Mouse (Mus musculus) heart, embryonic 12.5 days (tissue): Measurements from ENCODE around the gene Islr. TPM values are rescaled to one million over a fixed set of nuclear protein-coding genes. Genes with fewer than 3 reads are reported as not detected.

ENCODE experiments used
- ATAC-seq: fragments of 200-750 bp; cut with Nextera tagmentation; 2 replicates; pipeline ENCODE4 v1.8.0; 2017; ENCODE audit warnings: moderate TSS enrichment, moderate library complexity; ENCODE audit not compliant: insufficient number of reproducible peaks, low FRiP score
- H3K27ac ChIP-seq: fragments of 300-500 bp; sonication (generic); 2 replicates; pipeline ENCODE4 v1.5.1; 2016; ENCODE audit warnings: mild to moderate bottlenecking, moderate library complexity; ENCODE audit not compliant: poor library complexity, severe bottlenecking
- H3K27me3 ChIP-seq: fragments of 300-500 bp; sonication (generic); replicated peaks from 2 replicates; pipeline ENCODE4 v1.6.1; 2016; ENCODE audit warnings: mild to moderate bottlenecking, moderate library complexity
- H3K36me3 ChIP-seq: fragments of 300-500 bp; sonication (generic); 2 replicates; pipeline ENCODE4 v1.6.1; 2016; ENCODE audit warnings: mild to moderate bottlenecking, moderate library complexity
- H3K4me1 ChIP-seq: fragments of 300-500 bp; sonication (generic); replicated peaks from 2 replicates; pipeline ENCODE4 v1.6.1; 2016; ENCODE audit warnings: mild to moderate bottlenecking
- H3K4me2 ChIP-seq: fragments of 300-500 bp; sonication (generic); 2 replicates; pipeline ENCODE4 v1.6.1; 2016; ENCODE audit warnings: mild to moderate bottlenecking, moderate library complexity
- H3K4me3 ChIP-seq: fragments of 300-500 bp; sonication (generic); 2 replicates; pipeline ENCODE4 v1.5.1; 2016; ENCODE audit warnings: mild to moderate bottlenecking
- H3K9ac ChIP-seq: fragments of 300-500 bp; sonication (generic); 2 replicates; pipeline ENCODE4 v1.6.1; 2016; ENCODE audit warnings: mild to moderate bottlenecking, moderate library complexity
- H3K9me3 ChIP-seq: fragments of 300-500 bp; sonication (generic); replicated peaks from 2 replicates; pipeline ENCODE4 v1.6.1; 2016; ENCODE audit warnings: mild to moderate bottlenecking, moderate library complexity
- WGBS: fragments of 180-500 bp; shearing (Covaris S2); methylation state at CpG from one replicate; pipeline ENCODE4 v1.1.7; 2016; 5-methylcytosine and 5-hydroxymethylcytosine counted together
- polyA plus RNA-seq: library from polyadenylated mRNA; unstranded; fragments of >200 nt; fragmentation: Nextera tagmentation; extraction: Ambion mirVana; gene quantifications from 2 replicates; pipeline ENCODE4 v1.2.1, GENCODE M21; 2016

Gene Islr
- polyA plus RNA-seq, 1 experiment from 2014 or later = 8.5 TPM

DNA sequence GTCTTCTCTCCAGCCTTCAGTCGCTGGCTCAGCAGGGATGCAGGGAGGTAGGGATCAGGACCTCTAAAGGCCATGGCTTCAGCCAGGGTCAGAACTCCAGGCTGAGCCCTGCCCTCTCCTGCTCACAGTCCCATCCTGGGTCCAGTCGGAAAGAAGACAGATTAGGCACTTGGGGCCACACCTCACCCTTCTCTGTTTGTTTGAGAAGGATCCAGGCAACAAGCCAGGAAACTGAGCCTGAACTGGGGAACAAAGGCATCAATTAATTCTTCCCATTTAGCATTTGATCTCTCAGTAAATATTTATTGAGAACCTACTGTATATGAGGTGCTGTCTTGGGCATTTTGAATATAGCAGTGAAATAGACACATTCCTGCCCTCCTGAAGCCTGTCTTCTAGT lies 85.4 kb downstream of the Islr start, which contains the start of gene Ccdc33:
TSS of gene Ccdc33 (minus strand) at position 153 of the 400 bp plus-strand sequence.
- H3K4me2 ChIP-seq = no peak within 1 kb of the TSS
- no peak for ATAC-seq
- H3K9ac ChIP-seq = no peak within 1 kb of the TSS
- no peak within 1 kb of the TSS for H3K4me3 ChIP-seq
- H3K27me3 ChIP-seq = peaks cover 53% of the 10 kb centered on the region
- no peaks in the 10 kb centered on the region for H3K9me3 ChIP-seq
- no peaks in the 10 kb centered on the region for H3K36me3 ChIP-seq
- peaks cover 43% of the 10 kb centered on the region for H3K4me1 ChIP-seq
- no peak within 1 kb of the TSS for H3K27ac ChIP-seq
- WGBS = 28% methylated on average over 2 of the region's 2 CpGs

DNA sequence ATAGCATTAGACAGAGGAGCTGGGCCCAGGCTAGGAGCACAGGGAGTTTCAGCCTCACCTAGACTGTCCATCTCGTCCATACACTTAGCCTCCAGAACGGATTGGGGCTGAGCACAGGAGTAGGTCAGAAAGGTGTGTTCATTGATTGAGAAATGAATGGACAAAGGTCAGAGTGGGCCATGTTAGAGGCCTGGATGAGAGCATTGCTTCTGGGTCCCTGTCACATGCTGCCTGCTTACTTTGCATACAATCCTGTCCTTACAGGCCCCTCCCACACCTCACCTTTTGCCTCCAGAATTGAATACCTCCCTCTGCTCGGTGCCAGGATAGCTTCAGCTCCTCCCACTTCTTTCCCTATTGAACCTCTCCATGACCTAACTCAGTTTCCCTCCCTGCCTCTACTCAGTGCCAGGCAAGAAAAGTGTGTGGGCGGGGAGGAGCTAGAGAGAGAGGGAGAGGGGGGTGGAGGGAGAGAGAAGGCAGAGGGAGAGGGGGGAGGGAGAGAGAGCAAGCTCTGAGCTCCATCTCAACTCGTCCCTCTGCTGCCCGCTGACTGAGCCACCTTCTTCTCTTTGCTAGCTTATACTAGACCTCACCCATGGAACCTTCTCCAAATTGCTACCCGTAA lies 88.0 kb downstream of the Islr start:
- WGBS = 45% methylated on average over 7 of the region's 7 CpGs
- H3K27ac ChIP-seq = no peak overlapping the region
- H3K4me1 ChIP-seq = peaks cover 58% of the 10 kb centered on the region
- no peak for ATAC-seq
- peaks cover 56% of the 10 kb centered on the region for H3K27me3 ChIP-seq
- no peak overlapping the region for H3K4me3 ChIP-seq
- H3K36me3 ChIP-seq = no peaks in the 10 kb centered on the region
- H3K9me3 ChIP-seq = no peaks in the 10 kb centered on the region
- no peak overlapping the region for H3K4me2 ChIP-seq
- no peak overlapping the region for H3K9ac ChIP-seq

DNA sequence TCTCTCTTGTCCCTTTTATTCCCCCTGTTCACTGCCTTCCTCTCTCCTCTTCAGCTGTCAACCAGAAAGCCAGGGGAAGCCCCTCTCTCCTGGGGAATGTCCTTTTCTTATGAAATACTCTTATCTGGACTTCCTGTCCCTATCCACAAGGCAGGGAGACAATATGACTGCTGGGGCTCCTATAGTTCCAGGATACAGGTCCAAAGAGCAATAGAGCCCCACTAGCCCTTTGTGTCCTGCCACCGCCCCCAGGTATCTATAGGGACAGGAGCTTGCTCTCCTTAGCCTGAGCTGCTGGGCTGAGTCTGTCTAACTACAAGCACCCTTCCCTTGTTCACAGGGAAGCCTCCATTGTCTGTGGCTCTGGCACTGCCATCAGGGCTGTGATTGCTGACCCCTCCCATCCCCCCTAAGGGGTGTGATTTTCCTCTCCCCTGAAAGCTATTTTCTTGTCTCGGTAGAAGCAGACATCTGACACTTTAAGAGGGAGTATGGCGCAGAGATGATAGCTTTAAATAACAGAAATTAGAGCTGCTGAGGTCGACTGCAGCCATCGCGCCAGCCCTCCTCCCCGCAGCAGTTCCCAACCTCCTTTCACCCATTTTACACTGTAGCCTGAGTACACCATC lies 88.7 kb downstream of the Islr start:
- Histone ChIP-seq H3K9me3 (no peaks in the 10 kb centered on the region), H3K4me1 (peaks cover 58% of the 10 kb centered on the region), H3K4me3 (no peak overlapping the region), H3K27me3 (peaks cover 56% of the 10 kb centered on the region), H3K36me3 (no peaks in the 10 kb centered on the region), H3K27ac (no peak overlapping the region), H3K4me2 (no peak overlapping the region), H3K9ac (no peak overlapping the region)
- 23% methylated on average over 7 of the region's 7 CpGs for WGBS
- no peak for ATAC-seq

DNA sequence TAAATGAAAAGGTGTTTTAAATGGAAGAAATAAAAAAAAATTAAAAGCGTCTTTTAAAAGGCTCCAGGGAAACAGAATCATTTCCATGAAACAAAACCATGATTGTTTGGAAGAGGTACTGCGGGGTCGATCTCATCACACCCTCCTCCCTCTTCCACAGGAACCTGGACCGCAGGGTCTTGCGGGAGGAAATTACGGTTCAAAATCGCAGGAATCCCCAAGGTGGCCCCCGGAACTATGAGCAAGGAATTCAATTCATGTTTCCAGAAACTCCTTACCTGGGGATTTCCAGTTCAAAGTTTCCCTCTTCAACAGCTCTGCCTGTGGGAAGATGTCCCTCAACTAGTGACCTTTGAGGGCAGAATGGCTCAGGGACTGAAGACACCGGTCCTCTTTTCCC lies 90.1 kb downstream of the Islr start:
- Histone ChIP-seq H3K4me3 (no peak overlapping the region), H3K36me3 (no peaks in the 10 kb centered on the region), H3K9ac (no peak overlapping the region), H3K4me2 (peak overlapping the region; percentile 59; the same call in 1 of the 2 replicates), H3K27ac (no peak overlapping the region), H3K9me3 (no peaks in the 10 kb centered on the region), H3K27me3 (peaks cover 56% of the 10 kb centered on the region), H3K4me1 (peaks cover 55% of the 10 kb centered on the region)
- WGBS = 13% methylated on average over 9 of the region's 9 CpGs
- ATAC-seq = no peak

DNA sequence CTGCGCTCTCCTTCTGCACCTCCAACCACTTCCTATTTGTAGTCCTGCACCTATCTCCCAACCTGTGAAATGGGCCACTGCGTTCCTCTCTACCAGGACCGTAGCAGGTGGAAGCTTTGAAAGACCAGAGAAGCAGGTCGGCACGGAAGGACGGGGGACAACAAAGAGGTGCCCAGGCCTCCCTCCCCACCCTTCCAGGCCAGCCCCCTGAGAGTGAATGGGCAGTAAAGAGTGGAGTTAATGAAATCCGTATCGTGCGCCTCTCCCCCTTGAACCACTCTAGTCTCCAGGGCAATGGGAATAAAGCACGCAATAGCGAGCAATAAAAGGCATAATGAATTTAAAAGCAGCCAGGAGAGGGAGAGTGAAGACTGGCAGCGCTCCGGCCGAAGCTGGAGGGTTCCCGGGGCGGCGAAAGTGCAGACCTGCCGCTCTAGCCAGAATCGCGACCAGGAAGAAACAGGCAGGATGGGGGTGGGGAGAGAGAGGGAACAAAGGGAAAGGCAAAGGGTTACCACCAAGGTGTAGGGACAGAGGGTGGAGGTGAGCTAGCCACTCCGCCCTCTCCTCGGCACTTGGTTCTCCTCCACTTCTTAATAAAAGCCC lies 90.7 kb downstream of the Islr start:
- no peak overlapping the region for H3K27ac ChIP-seq
- WGBS = 6% methylated on average over 22 of the region's 22 CpGs
- H3K4me1 ChIP-seq = peaks cover 52% of the 10 kb centered on the region
- H3K9me3 ChIP-seq = no peaks in the 10 kb centered on the region
- ATAC-seq = no peak
- no peaks in the 10 kb centered on the region for H3K36me3 ChIP-seq
- peaks cover 53% of the 10 kb centered on the region for H3K27me3 ChIP-seq
- H3K4me2 ChIP-seq = peak overlapping the region; percentile 59
- peak overlapping the region; percentile 32 for H3K4me3 ChIP-seq
- peak overlapping the region; percentile 34 for H3K9ac ChIP-seq

DNA sequence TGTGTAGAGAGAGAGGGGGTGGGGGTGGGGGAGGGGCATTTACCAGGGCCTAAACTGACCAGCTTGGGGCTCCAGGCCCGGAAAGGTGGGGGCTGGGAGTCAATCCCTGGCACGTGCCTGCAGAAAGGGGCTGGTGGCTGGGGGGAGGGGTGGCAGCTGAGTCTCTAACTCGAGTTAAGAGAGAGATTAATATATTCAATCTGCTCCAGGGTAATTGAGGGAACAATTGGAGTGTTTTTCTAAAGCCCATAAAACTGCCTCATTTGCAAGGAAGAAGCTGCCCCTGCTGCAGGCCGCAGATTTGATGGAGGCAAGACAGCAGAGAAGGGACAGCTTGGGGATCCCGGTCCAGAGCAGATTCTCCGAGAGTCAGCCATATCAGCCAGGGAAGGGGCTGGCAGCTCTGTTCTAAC lies 91.2 kb downstream of the Islr start:
- peak overlapping the region; percentile 32; the same call in 1 of the 2 replicates for H3K4me3 ChIP-seq
- H3K36me3 ChIP-seq = no peaks in the 10 kb centered on the region
- WGBS = 6% methylated on average over 6 of the region's 6 CpGs
- peaks cover 51% of the 10 kb centered on the region for H3K4me1 ChIP-seq
- H3K4me2 ChIP-seq = peak overlapping the region; percentile 59
- no peaks in the 10 kb centered on the region for H3K9me3 ChIP-seq
- H3K27ac ChIP-seq = no peak overlapping the region
- no peak for ATAC-seq
- H3K9ac ChIP-seq = no peak overlapping the region
- peaks cover 49% of the 10 kb centered on the region for H3K27me3 ChIP-seq

DNA sequence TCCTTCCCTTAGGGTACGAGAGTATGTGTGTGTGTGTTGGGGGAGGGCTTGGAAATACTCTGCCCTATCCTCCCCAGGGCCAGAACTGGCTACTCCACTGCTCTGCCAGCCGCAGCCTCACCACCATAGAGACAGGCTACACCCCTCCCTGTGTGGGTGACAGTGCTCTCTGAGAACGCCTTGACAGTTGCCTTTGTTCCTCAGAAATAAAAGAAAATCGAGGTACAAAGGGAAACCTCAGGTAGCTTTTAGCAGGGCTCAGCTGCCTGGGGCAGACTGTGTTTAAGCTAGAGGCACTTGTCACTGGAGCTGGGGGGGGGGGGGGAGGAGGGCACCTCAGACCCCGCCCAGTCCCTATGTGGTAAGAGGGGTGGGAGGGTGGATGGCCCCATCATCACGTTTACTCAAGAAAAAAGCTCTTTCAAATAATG lies 91.8 kb downstream of the Islr start:
- WGBS = 20% methylated on average over 5 of the region's 6 CpGs
- Histone ChIP-seq H3K36me3 (no peaks in the 10 kb centered on the region), H3K4me2 (0 out of 2 replicates have a peak overlapping the region, but pooled peaks have one; percentile 59), H3K27me3 (peaks cover 44% of the 10 kb centered on the region), H3K4me3 (no peak overlapping the region), H3K27ac (no peak overlapping the region), H3K9ac (no peak overlapping the region), H3K9me3 (no peaks in the 10 kb centered on the region), H3K4me1 (peaks cover 51% of the 10 kb centered on the region)
- ATAC-seq = no peak

DNA sequence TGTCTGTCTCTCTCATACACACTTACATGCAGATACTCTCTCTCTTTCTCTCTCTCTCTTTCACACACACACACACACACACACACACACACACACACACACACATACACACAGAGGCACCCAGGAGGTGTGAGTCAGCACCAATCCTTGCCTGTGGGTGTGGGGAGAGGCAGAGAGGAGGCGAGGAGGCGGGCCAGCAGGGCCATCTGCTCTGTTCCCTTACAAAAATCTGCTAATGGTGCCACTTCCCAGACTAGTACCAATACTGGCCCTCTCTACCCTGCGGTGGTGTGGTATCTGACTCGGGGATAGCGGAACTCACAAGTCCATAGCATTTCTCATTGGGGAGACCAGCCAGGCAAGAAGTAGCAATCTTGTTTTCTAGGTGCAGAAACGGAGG lies 92.7 kb downstream of the Islr start:
- Histone ChIP-seq H3K36me3 (no peaks in the 10 kb centered on the region), H3K4me1 (peaks cover 50% of the 10 kb centered on the region), H3K27me3 (peaks cover 37% of the 10 kb centered on the region), H3K9ac (no peak overlapping the region), H3K4me2 (no peak overlapping the region), H3K27ac (no peak overlapping the region), H3K4me3 (no peak overlapping the region), H3K9me3 (no peaks in the 10 kb centered on the region)
- WGBS = 48% methylated on average over 6 of the region's 6 CpGs
- ATAC-seq = no peak

DNA sequence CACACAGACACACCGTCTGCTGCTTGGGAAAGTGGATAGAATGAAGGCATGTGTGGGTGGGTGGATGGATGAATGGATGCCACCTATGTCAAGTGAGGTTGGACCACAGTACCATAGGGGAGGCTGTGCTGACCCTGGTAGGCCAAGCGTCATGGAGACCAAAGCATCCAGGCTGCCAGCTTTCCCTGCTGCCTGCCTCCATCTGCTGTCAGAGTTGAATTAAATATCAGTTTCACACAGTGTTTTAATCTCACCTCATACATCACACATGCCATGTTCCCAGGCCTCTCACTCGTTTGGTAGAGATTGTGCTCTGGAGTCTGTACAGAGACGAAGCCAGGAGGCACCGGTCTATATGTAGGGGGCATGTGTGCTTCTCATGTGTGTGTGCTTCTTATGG lies 93.3 kb downstream of the Islr start:
- H3K9me3 ChIP-seq = no peaks in the 10 kb centered on the region
- no peak overlapping the region for H3K9ac ChIP-seq
- no peak overlapping the region for H3K4me3 ChIP-seq
- no peaks in the 10 kb centered on the region for H3K36me3 ChIP-seq
- WGBS = 59% methylated on average over 5 of the region's 5 CpGs
- peaks cover 43% of the 10 kb centered on the region for H3K4me1 ChIP-seq
- H3K4me2 ChIP-seq = no peak overlapping the region
- H3K27me3 ChIP-seq = peaks cover 36% of the 10 kb centered on the region
- no peak overlapping the region for H3K27ac ChIP-seq
- ATAC-seq = no peak

DNA sequence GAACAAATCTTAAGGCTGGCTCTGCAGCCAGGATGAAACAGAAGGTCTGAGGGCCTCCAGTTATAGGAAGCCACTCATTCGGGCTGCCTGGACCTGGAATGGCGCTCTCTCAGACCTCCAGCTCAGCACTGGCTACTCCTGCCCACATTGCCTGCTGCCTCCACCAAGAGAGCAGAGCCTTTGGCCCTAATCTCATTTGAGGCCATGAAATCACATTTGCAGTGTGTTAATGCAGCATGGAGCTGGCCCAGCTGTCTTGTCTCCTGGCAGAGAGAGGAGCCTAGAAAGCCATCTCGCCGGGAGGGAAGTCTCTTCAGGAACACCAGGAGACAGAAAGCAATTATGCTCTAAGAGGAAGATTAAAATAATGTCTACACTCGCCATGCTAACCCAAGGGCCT lies 96.6 kb downstream of the Islr start:
- no peak overlapping the region for H3K4me3 ChIP-seq
- H3K27ac ChIP-seq = no peak overlapping the region
- peaks cover 14% of the 10 kb centered on the region for H3K4me1 ChIP-seq
- WGBS = 51% methylated on average over 5 of the region's 5 CpGs
- no peak overlapping the region for H3K4me2 ChIP-seq
- no peaks in the 10 kb centered on the region for H3K9me3 ChIP-seq
- peaks cover 40% of the 10 kb centered on the region for H3K27me3 ChIP-seq
- no peaks in the 10 kb centered on the region for H3K36me3 ChIP-seq
- ATAC-seq = no peak
- no peak overlapping the region for H3K9ac ChIP-seq
